Mouse (Mus musculus) bone marrow macrophage, adult 2 months (primary cell): Measurements from ENCODE around the gene Ankrd6.

ENCODE experiments used
- CTCF ChIP-seq: IDR thresholded peaks from 2 replicates; pipeline ENCODE4 v1.5.1; 2012; ENCODE audit warnings: low read depth, mild to moderate bottlenecking, low read length, moderate library complexity
- POLR2A ChIP-seq: IDR thresholded peaks from 2 replicates; pipeline ENCODE4 v1.6.1; 2012; ENCODE audit warnings: mild to moderate bottlenecking, low read depth, low read length, borderline replicate concordance

GRCm38 (mm10) chr4:32918571-32918970 lies 32.1 kb downstream of the Ankrd6 start:
- TF ChIP-seq POLR2A (no peak), CTCF (no peak)
